Mouse (Mus musculus) testis, postnatal 10 days (tissue): Measurements from ENCODE around the gene Pdk2.

Source experiments
- DNase-seq: peaks from one replicate; pipeline ENCODE4 v3.0.0; 2021; ENCODE audit warnings: low spot score

Gene Pdk2

GRCm38 (mm10) chr11:95041139-95041609, at the start of gene Pdk2:
Gene Pdk2, minus strand, starts transcription at chr11:95041354.
- peak; percentile 91 for DNase-seq

- peak; percentile 60 for DNase-seq
Observed at GRCm38 (mm10) chr11:95088857-95089779, 48.0 kb upstream of the Pdk2 start.

- no peak for DNase-seq
Observed at GRCm38 (mm10) chr11:95088286-95088685, 47.1 kb upstream of the Pdk2 start.

GRCm38 (mm10) chr11:95087301-95088228, 46.4 kb upstream of the Pdk2 start:
- DNase-seq: peak; percentile 74

- DNase-seq: no peak
Observed at GRCm38 (mm10) chr11:95086229-95086628, 45.1 kb upstream of the Pdk2 start.

- DNase-seq: no peak
Observed at GRCm38 (mm10) chr11:95085710-95086109, 44.6 kb upstream of the Pdk2 start.

- no peak for DNase-seq
Observed at GRCm38 (mm10) chr11:95084811-95085382, 43.7 kb upstream of the Pdk2 start.

- no peak for DNase-seq
Observed at GRCm38 (mm10) chr11:95084175-95084574, 43.0 kb upstream of the Pdk2 start.

GRCm38 (mm10) chr11:95082896-95083295, 41.7 kb upstream of the Pdk2 start:
- no peak for DNase-seq

- DNase-seq: no peak
Observed at GRCm38 (mm10) chr11:95080783-95081182, 39.6 kb upstream of the Pdk2 start.

GRCm38 (mm10) chr11:95079256-95079875, 38.2 kb upstream of the Pdk2 start:
- DNase-seq: no peak

- no peak for DNase-seq
Observed at GRCm38 (mm10) chr11:95077956-95078355, 36.8 kb upstream of the Pdk2 start.

- peak; percentile 70 for DNase-seq
Observed at GRCm38 (mm10) chr11:95076536-95077111, 35.5 kb upstream of the Pdk2 start, which contains the start of gene Itga3. Gene Itga3, minus strand, starts transcription at chr11:95076801.

- DNase-seq: peak; percentile 63
Observed at GRCm38 (mm10) chr11:95076041-95076535, 34.9 kb upstream of the Pdk2 start.

- no peak for DNase-seq
Observed at GRCm38 (mm10) chr11:95075197-95076040, 34.3 kb upstream of the Pdk2 start.

GRCm38 (mm10) chr11:95074694-95075093, 33.5 kb upstream of the Pdk2 start:
- DNase-seq: no peak

GRCm38 (mm10) chr11:95073835-95074234, 32.7 kb upstream of the Pdk2 start:
- DNase-seq: no peak

- peak; percentile 43 for DNase-seq
Observed at GRCm38 (mm10) chr11:95072804-95073203, 31.6 kb upstream of the Pdk2 start.

- peak; percentile 38 for DNase-seq
Observed at GRCm38 (mm10) chr11:95072136-95072535, 31.0 kb upstream of the Pdk2 start.

- peak; percentile 64 for DNase-seq
Observed at GRCm38 (mm10) chr11:95071266-95071665, 30.1 kb upstream of the Pdk2 start.
